Mouse (Mus musculus): Measurements from ENCODE around the gene Crybg2.

Gene Crybg2

GRCm38 (mm10) chr4:134097015-134097608 lies 36.5 kb downstream of the Crybg2 start:
- no peak for TF ChIP-seq GATA4 (IDR thresholded peaks at IDR 0.05; ENCODE audit: insufficient replicate concordance, low read length)

GRCm38 (mm10) chr4:134098628-134099027 lies 38.0 kb downstream of the Crybg2 start:
- no peak for TF ChIP-seq GATA4 (IDR thresholded peaks at IDR 0.05; ENCODE audit: insufficient replicate concordance, low read length)

GRCm38 (mm10) chr4:134100245-134100644 lies 39.6 kb downstream of the Crybg2 start:
- TF ChIP-seq GATA4 (IDR thresholded peaks at IDR 0.05; ENCODE audit: insufficient replicate concordance, low read length): no peak

- TF ChIP-seq GATA4 (IDR thresholded peaks at IDR 0.05; ENCODE audit: insufficient replicate concordance, low read length): no peak
Observed at GRCm38 (mm10) chr4:134101979-134102741, 41.5 kb downstream of the Crybg2 start, which contains the start of gene Ubxn11. TSS of gene Ubxn11 (plus strand) at chr4:134102570.

GRCm38 (mm10) chr4:134102742-134103119 lies 42.1 kb downstream of the Crybg2 start:
- TF ChIP-seq GATA4 (IDR thresholded peaks at IDR 0.05; ENCODE audit: insufficient replicate concordance, low read length): no peak

- no peak for TF ChIP-seq GATA4 (IDR thresholded peaks at IDR 0.05; ENCODE audit: insufficient replicate concordance, low read length)
Observed at GRCm38 (mm10) chr4:134106105-134106504, 45.5 kb downstream of the Crybg2 start.

GRCm38 (mm10) chr4:134107730-134108129 lies 47.1 kb downstream of the Crybg2 start:
- TF ChIP-seq GATA4 (IDR thresholded peaks at IDR 0.05; ENCODE audit: insufficient replicate concordance, low read length): no peak

- TF ChIP-seq GATA4 (IDR thresholded peaks at IDR 0.05; ENCODE audit: insufficient replicate concordance, low read length): no peak
Observed at GRCm38 (mm10) chr4:134108196-134108595, 47.6 kb downstream of the Crybg2 start.

GRCm38 (mm10) chr4:134110653-134111052 lies 50.0 kb downstream of the Crybg2 start:
- no peak for TF ChIP-seq GATA4 (IDR thresholded peaks at IDR 0.05; ENCODE audit: insufficient replicate concordance, low read length)

- TF ChIP-seq GATA4 (IDR thresholded peaks at IDR 0.05; ENCODE audit: insufficient replicate concordance, low read length): no peak
Observed at GRCm38 (mm10) chr4:134112403-134112802, 51.8 kb downstream of the Crybg2 start.

- TF ChIP-seq GATA4 (IDR thresholded peaks at IDR 0.05; ENCODE audit: insufficient replicate concordance, low read length): no peak
Observed at GRCm38 (mm10) chr4:134113356-134113994, 52.9 kb downstream of the Crybg2 start.

GRCm38 (mm10) chr4:134114038-134114437 lies 53.4 kb downstream of the Crybg2 start:
- TF ChIP-seq GATA4 (IDR thresholded peaks at IDR 0.05; ENCODE audit: insufficient replicate concordance, low read length): no peak

GRCm38 (mm10) chr4:134115215-134116144 lies 54.9 kb downstream of the Crybg2 start:
- no peak for TF ChIP-seq GATA4 (IDR thresholded peaks at IDR 0.05; ENCODE audit: insufficient replicate concordance, low read length)

- no peak for TF ChIP-seq GATA4 (IDR thresholded peaks at IDR 0.05; ENCODE audit: insufficient replicate concordance, low read length)
Observed at GRCm38 (mm10) chr4:134116501-134116900, 55.9 kb downstream of the Crybg2 start.

- no peak for TF ChIP-seq GATA4 (IDR thresholded peaks at IDR 0.05; ENCODE audit: insufficient replicate concordance, low read length)
Observed at GRCm38 (mm10) chr4:134117012-134117411, 56.4 kb downstream of the Crybg2 start.

Data from liver, adult (tissue).